Mouse (Mus musculus) limb, embryonic 14.5 days (tissue): ENCODE results near the gene Crlf1. TPM values are rescaled to one million over a fixed set of nuclear protein-coding genes. Genes with fewer than 3 reads are reported as not detected.
"Not testable (repeated sequence)": the region's sequence is repeated elsewhere in the genome, so short reads cannot be mapped to it uniquely, and the experiment has no call there.

Source experiments
- ATAC-seq: fragments of 200-750 bp; cut with Nextera tagmentation; 2 replicates; pipeline ENCODE4 v1.8.0; 2017; ENCODE audit warnings: low read depth, moderate number of reproducible peaks, moderate TSS enrichment; ENCODE audit not compliant: low FRiP score
- DNase-seq: peaks from one replicate; pipeline ENCODE4 v3.0.0-alpha.2; 2015; ENCODE audit warnings: low spot score
- H3K27ac ChIP-seq: fragments of 300-500 bp; sonication (generic); replicated peaks from 2 replicates; pipeline ENCODE4 v1.5.1; 2014; ENCODE audit warnings: low read depth, mild to moderate bottlenecking, low read length, moderate library complexity, mixed read lengths
- H3K27me3 ChIP-seq: fragments of 300-500 bp; sonication (generic); 2 replicates; pipeline ENCODE4 v1.6.1; 2014; ENCODE audit warnings: low read length, mixed read lengths; ENCODE audit not compliant: control insufficient read depth, insufficient read depth
- H3K36me3 ChIP-seq: fragments of 300-500 bp; sonication (generic); 2 replicates; pipeline ENCODE4 v1.6.1; 2014; ENCODE audit warnings: mild to moderate bottlenecking, low read length, moderate library complexity, mixed read lengths; ENCODE audit not compliant: control insufficient read depth, insufficient read depth
- H3K4me1 ChIP-seq: fragments of 300-500 bp; sonication (generic); 2 replicates; pipeline ENCODE4 v1.6.1; 2014; ENCODE audit warnings: antibody characterized with exemption, low read length, mixed read lengths; ENCODE audit not compliant: control insufficient read depth, insufficient read depth
- H3K4me2 ChIP-seq: fragments of 300-500 bp; sonication (generic); replicated peaks from 2 replicates; pipeline ENCODE4 v1.6.1; 2014; ENCODE audit warnings: low read depth, mild to moderate bottlenecking, low read length, moderate library complexity; ENCODE audit not compliant: severe bottlenecking
- H3K4me3 ChIP-seq: fragments of 300-500 bp; sonication (generic); replicated peaks from 2 replicates; pipeline ENCODE4 v1.5.1; 2014; ENCODE audit warnings: low read length
- H3K9ac ChIP-seq: fragments of 300-500 bp; sonication (generic); 2 replicates; pipeline ENCODE4 v1.6.1; 2014; ENCODE audit warnings: mild to moderate bottlenecking, low read depth, low read length, moderate library complexity; ENCODE audit not compliant: severe bottlenecking
- H3K9me3 ChIP-seq: fragments of 300-500 bp; sonication (generic); 2 replicates; pipeline ENCODE4 v1.6.1; 2016; ENCODE audit warnings: low read length; ENCODE audit not compliant: control insufficient read depth
- POLR2A ChIP-seq: fragments of 200-500 bp; IDR thresholded peaks from 2 replicates; pipeline ENCODE4 v1.8.0; 2012; ENCODE audit warnings: inconsistent platforms, mild to moderate bottlenecking, moderate library complexity, borderline replicate concordance; ENCODE audit not compliant: insufficient read depth, insufficient read length; ENCODE audit errors: extremely low read depth
- WGBS: fragments of 180-500 bp; shearing (Covaris S2); extraction: QIAGEN DNeasy Blood & Tissue Kit; methylation state at CpG from one replicate; pipeline ENCODE4 v1.1.7; 2014; 5-methylcytosine and 5-hydroxymethylcytosine counted together
- polyA plus RNA-seq, 2 experiments: library from polyadenylated mRNA; depleted of rRNA in 1 of 2; stranded (reverse) in 1 of 2; unstranded in 1 of 2; fragments of >200 nt; fragmentation: Nextera tagmentation in 1 of 2; extraction: Ambion mirVana in 1 of 2; gene quantifications; 2 replicates each; pipeline versions ENCODE4 v1.2.1 to v1.2.3; 2012 to 2014

Gene Crlf1
- polyA plus RNA-seq, 2 experiments: 91.5 to 98.9 TPM

DNA sequence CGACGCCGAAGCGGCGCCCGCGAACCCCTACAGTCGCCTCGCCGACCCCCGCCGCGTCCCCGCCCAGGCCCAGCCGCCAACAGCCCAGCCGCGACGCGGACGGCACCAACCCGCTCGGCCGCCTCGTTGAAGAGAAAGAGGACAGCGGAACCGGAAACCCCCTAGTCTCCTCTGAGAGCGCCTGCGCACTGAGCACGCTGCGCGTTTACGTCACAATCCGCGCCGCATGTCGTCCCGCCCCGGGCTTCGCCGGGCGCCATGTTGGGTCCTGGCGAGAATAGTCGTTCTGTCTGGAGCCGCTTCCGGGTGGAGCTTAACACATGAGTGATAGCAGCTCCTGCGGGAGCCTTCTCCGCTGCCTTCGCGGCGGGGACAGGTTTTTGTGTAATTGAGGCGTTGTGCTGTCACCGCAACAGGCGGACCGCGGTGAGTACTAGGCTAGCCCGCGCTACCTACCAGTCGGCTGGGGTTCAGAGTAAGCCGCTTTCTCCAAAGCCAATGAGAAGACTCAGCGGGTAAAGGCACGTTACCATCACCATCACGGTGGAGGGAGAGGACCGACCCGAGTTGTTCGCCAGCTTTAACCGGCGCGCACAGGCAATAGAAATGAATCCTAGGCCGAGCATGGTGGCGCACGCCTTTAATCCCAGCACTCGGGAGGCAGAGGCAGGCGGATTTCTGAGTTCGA, 17.4 kb downstream of the Crlf1 start, which contains the start of gene Uba52:
Gene Uba52, minus strand, starts transcription at position 574 of the 688 bp plus-strand sequence.
- Histone ChIP-seq H3K27me3 (no peaks in the 10 kb centered on the region), H3K36me3 (peaks cover 45% of the 10 kb centered on the region), H3K9me3 (no peaks in the 10 kb centered on the region), H3K4me3 (peak within 1 kb of the TSS; percentile 97), H3K9ac (peak within 1 kb of the TSS; percentile 95), H3K4me1 (peaks cover 19% of the 10 kb centered on the region), H3K27ac (peak within 1 kb of the TSS; percentile 96), H3K4me2 (peak within 1 kb of the TSS; percentile 88)
- TF ChIP-seq POLR2A: peak; percentile 87; the same call in 1 of the 2 replicates
- WGBS: 2% methylated on average over 73 of the region's 74 CpGs
- DNase-seq: peak; percentile 98
- peak; percentile 85 for ATAC-seq

DNA sequence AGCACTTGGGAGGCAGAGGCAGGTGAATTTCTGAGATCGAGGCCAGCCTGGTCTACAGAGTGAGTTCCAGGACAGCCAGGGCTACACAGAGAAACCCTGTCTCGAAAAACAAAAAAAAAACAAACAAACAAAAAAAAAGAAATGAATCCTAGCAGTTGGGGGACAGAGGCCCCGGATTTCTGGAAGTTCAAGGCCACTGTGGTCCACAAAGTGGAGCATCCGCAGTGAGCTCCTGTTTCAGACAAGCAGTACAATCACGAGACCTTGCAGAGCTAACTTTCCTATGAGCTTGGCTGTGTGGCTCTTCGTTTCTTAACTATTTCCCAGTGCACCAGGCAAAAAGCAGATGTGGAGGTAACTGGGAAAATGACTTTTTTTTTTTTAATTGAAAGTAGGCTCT, 18.2 kb downstream of the Crlf1 start:
- H3K27ac ChIP-seq, H3K9me3 ChIP-seq, H3K27me3 ChIP-seq, ATAC-seq, DNase-seq: not testable (repeated sequence)
- Histone ChIP-seq H3K4me1 (peaks cover 13% of the 10 kb centered on the region), H3K9ac (peak overlapping the region; percentile 95; the same call in 1 of the 2 replicates), H3K36me3 (peaks cover 47% of the 10 kb centered on the region), H3K4me2 (peak overlapping the region; percentile 88), H3K4me3 (peak overlapping the region; percentile 97)
- WGBS: 82% methylated on average over 6 of the region's 6 CpGs

GRCm38 (mm10) chr8:70511770-70512169, 18.8 kb downstream of the Crlf1 start:
- DNase-seq (no peak), ATAC-seq (no peak)
- Histone ChIP-seq H3K9ac (no peak overlapping the region), H3K36me3 (peaks cover 52% of the 10 kb centered on the region), H3K4me3 (no peak overlapping the region), H3K27ac (no peak overlapping the region), H3K4me1 (peaks cover 12% of the 10 kb centered on the region), H3K4me2 (no peak overlapping the region), H3K27me3 (no peaks in the 10 kb centered on the region), H3K9me3 (no peaks in the 10 kb centered on the region)
- 92% methylated on average over 2 of the region's 2 CpGs for WGBS
- TF ChIP-seq POLR2A: no peak

- H3K9me3 ChIP-seq: no peaks in the 10 kb centered on the region
- no peak for TF ChIP-seq POLR2A
- H3K9ac ChIP-seq: no peak overlapping the region
- no peak overlapping the region for H3K4me3 ChIP-seq
- WGBS: 92% methylated on average over 11 of the region's 11 CpGs
- H3K27ac ChIP-seq: no peak overlapping the region
- H3K27me3 ChIP-seq: no peaks in the 10 kb centered on the region
- peaks cover 47% of the 10 kb centered on the region for H3K36me3 ChIP-seq
- no peak for ATAC-seq
- no peak overlapping the region for H3K4me2 ChIP-seq
- DNase-seq: no peak
- H3K4me1 ChIP-seq: peaks cover 10% of the 10 kb centered on the region
These were observed 19.4 kb downstream of the Crlf1 start for GRCm38 (mm10) chr8:70512253-70512903.

- H3K4me1 ChIP-seq: peaks cover 10% of the 10 kb centered on the region
- WGBS: 70% methylated on average over 2 of the region's 2 CpGs
- ATAC-seq (no peak), DNase-seq (no peak)
- H3K9me3 ChIP-seq: no peaks in the 10 kb centered on the region
- H3K27me3 ChIP-seq: no peaks in the 10 kb centered on the region
- H3K36me3 ChIP-seq: peaks cover 38% of the 10 kb centered on the region
- H3K9ac ChIP-seq: no peak overlapping the region
- H3K4me2 ChIP-seq: no peak overlapping the region
- no peak overlapping the region for H3K27ac ChIP-seq
- no peak overlapping the region for H3K4me3 ChIP-seq
- TF ChIP-seq POLR2A: no peak
These were observed 20.5 kb downstream of the Crlf1 start for GRCm38 (mm10) chr8:70513441-70513840.
